Mouse (Mus musculus) MEL (cell line): Measurements from ENCODE around the gene Uba2.

Source experiments
- CHD2 ChIP-seq: IDR thresholded peaks from 2 replicates; pipeline ENCODE4 v1.6.1; 2011; ENCODE audit warnings: low read length, improper control_type of control experiment
- SMC3 ChIP-seq: IDR thresholded peaks from 2 replicates; pipeline ENCODE4 v1.6.1; 2011; ENCODE audit warnings: low read depth, low read length, improper control_type of control experiment
- USF2 ChIP-seq, 2 experiments: IDR thresholded peaks; 2 replicates each; pipeline ENCODE4 v1.6.1; 2011 to 2012; ENCODE audit warnings: improper control_type of control experiment in 2 of 2, low read length in 2 of 2, borderline replicate concordance in 1 of 2, inconsistent platforms in 1 of 2, low read depth in 1 of 2, mild to moderate bottlenecking in 1 of 2; ENCODE audit not compliant: insufficient read depth in 1 of 2

GRCm38 (mm10) chr7:34168470-34169251 is 738 bp downstream of the Uba2 start:
- TF ChIP-seq CHD2 (no peak), USF2 (IDR thresholded peaks at IDR 0.05; ENCODE audit: borderline replicate concordance in 1 of 2, insufficient read depth in 1 of 2, low read depth in 1 of 2, low read length in 2 of 2) (no peak), SMC3 (no peak)
